Mouse (Mus musculus) frontal cortex, postnatal 25 days (tissue): ENCODE data around the gene Ier2.

Experiments
- DNase-seq, 2 experiments: peaks; one replicate each; pipeline ENCODE4 v3.0.0; 2022; ENCODE audit warnings: low spot score in 2 of 2

Gene Ier2

GRCm38 (mm10) chr8:84663483-84664327 lies 1.1 kb upstream of the Ier2 start:
- peak; percentile 90 to 94 for DNase-seq

- DNase-seq = no peak
These were observed 586 bp downstream of the Ier2 start for GRCm38 (mm10) chr8:84661961-84662571.

GRCm38 (mm10) chr8:84661458-84661871 lies 1.2 kb downstream of the Ier2 start:
- no peak for DNase-seq

- no peak for DNase-seq
These were observed 1.7 kb downstream of the Ier2 start for GRCm38 (mm10) chr8:84660819-84661457.

GRCm38 (mm10) chr8:84659936-84660818 lies 2.5 kb downstream of the Ier2 start:
- DNase-seq = no peak

- no peak for DNase-seq
These were observed 3.7 kb downstream of the Ier2 start for GRCm38 (mm10) chr8:84658951-84659350.

GRCm38 (mm10) chr8:84657680-84658079 lies 5.0 kb downstream of the Ier2 start:
- DNase-seq = no peak

GRCm38 (mm10) chr8:84657203-84657602 lies 5.4 kb downstream of the Ier2 start:
- DNase-seq = no peak

- DNase-seq = no peak
These were observed 6.0 kb downstream of the Ier2 start for GRCm38 (mm10) chr8:84656641-84657126.

GRCm38 (mm10) chr8:84656191-84656525 lies 6.5 kb downstream of the Ier2 start:
- no peak for DNase-seq

GRCm38 (mm10) chr8:84655336-84656190 lies 7.1 kb downstream of the Ier2 start:
- DNase-seq = no peak

GRCm38 (mm10) chr8:84654597-84654996 lies 8.1 kb downstream of the Ier2 start:
- no peak for DNase-seq

- DNase-seq = no peak
These were observed 9.5 kb downstream of the Ier2 start for GRCm38 (mm10) chr8:84653092-84653631.

GRCm38 (mm10) chr8:84650213-84650612 lies 12.4 kb downstream of the Ier2 start:
- DNase-seq = no peak

- no peak for DNase-seq
These were observed 15.2 kb downstream of the Ier2 start for GRCm38 (mm10) chr8:84647461-84647901.

- no peak for DNase-seq
These were observed 15.9 kb downstream of the Ier2 start for GRCm38 (mm10) chr8:84646800-84647199.

- no peak for DNase-seq
These were observed 19.6 kb downstream of the Ier2 start for GRCm38 (mm10) chr8:84643019-84643418.

GRCm38 (mm10) chr8:84641578-84642361 lies 20.9 kb downstream of the Ier2 start:
- no peak for DNase-seq

- no peak for DNase-seq
These were observed 21.9 kb downstream of the Ier2 start for GRCm38 (mm10) chr8:84640617-84641294.
